Mouse (Mus musculus): Measurements from ENCODE around the gene Pln.

Gene Pln

GRCm38 (mm10) chr10:53337162-53337923, at the start of gene Pln:
Pln (plus strand) TSS chr10:53337667.
- no peak for DNase-seq

GRCm38 (mm10) chr10:53305867-53306266, 31.6 kb upstream of the Pln start:
- no peak for DNase-seq

- no peak for DNase-seq
Observed at GRCm38 (mm10) chr10:53306674-53307073, 30.8 kb upstream of the Pln start.

GRCm38 (mm10) chr10:53323367-53323766, 14.1 kb upstream of the Pln start:
- no peak for DNase-seq

GRCm38 (mm10) chr10:53324663-53325062, 12.8 kb upstream of the Pln start:
- no peak for DNase-seq

GRCm38 (mm10) chr10:53326367-53326766, 11.1 kb upstream of the Pln start:
- no peak for DNase-seq

GRCm38 (mm10) chr10:53329257-53329656, 8.2 kb upstream of the Pln start:
- no peak for DNase-seq

GRCm38 (mm10) chr10:53332752-53333151, 4.7 kb upstream of the Pln start:
- DNase-seq: no peak

GRCm38 (mm10) chr10:53335266-53335665, 2.2 kb upstream of the Pln start:
- DNase-seq: no peak

GRCm38 (mm10) chr10:53335974-53336373, 1.5 kb upstream of the Pln start:
- no peak for DNase-seq

- DNase-seq: no peak
Observed at GRCm38 (mm10) chr10:53339045-53339444, 1.6 kb downstream of the Pln start.

GRCm38 (mm10) chr10:53341288-53341965, 4.0 kb downstream of the Pln start:
- DNase-seq: no peak

GRCm38 (mm10) chr10:53342166-53342728, 4.8 kb downstream of the Pln start:
- no peak for DNase-seq

GRCm38 (mm10) chr10:53343384-53343783, 5.9 kb downstream of the Pln start:
- no peak for DNase-seq

- DNase-seq: no peak
Observed at GRCm38 (mm10) chr10:53343865-53344264, 6.4 kb downstream of the Pln start.

- no peak for DNase-seq
Observed at GRCm38 (mm10) chr10:53345508-53345907, 8.0 kb downstream of the Pln start.

GRCm38 (mm10) chr10:53346506-53346905, 9.0 kb downstream of the Pln start:
- DNase-seq: peak; percentile 41

- DNase-seq: no peak
Observed at GRCm38 (mm10) chr10:53346916-53347315, 9.4 kb downstream of the Pln start.

- peak; percentile 14 for DNase-seq
Observed at GRCm38 (mm10) chr10:53347787-53348755, 10.6 kb downstream of the Pln start.

- DNase-seq: no peak
Observed at GRCm38 (mm10) chr10:53349254-53349653, 11.8 kb downstream of the Pln start.

- no peak for DNase-seq
Observed at GRCm38 (mm10) chr10:53353665-53354064, 16.2 kb downstream of the Pln start.

- no peak for DNase-seq
Observed at GRCm38 (mm10) chr10:53359016-53359415, 21.5 kb downstream of the Pln start.

GRCm38 (mm10) chr10:53364311-53364710, 26.8 kb downstream of the Pln start:
- DNase-seq: no peak

All from right cerebral cortex, postnatal 4 days (tissue).